Comparison of ENCODE assay signal across 8 mouse cellular contexts in the genomic region with DNA sequence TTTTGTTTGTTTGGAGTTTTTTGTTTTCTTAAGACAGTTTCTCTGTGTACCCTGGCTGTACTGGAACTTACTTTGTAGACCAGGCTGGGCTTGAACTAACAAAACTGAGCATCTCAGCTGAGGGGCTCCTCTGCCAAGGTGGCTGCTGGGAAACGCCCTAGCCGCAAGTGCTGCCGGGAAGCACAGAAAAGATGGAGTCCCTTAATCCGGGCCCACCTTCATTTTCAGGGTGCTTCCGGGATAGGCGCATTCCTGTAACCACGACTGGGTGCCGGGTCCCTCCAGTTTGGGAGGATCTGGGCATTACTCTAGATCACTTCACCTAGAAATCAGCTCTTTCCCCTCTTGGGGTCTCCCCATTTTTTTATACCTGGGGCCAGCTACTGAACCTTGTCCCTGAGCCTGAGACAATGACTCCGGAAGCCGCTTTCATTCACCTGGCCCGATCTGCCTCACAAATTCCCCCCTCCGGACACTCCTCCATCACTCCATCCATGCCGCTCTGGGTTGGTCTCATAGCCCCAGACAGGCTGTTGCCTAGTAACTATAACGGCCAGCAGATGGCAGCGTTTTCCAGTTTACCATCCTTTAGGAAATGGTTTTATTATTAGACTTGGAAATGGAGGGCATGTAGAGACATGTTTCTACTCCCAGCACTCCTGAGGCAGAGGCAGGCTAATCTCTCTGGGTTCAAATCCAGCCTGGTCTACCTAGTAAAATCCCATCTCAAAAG. TPM values are rescaled to one million over a fixed set of nuclear protein-coding genes. Genes with fewer than 3 reads are reported as not detected.
DNase-seq lines count a peak whose midpoint lies in the region; ATAC-seq and TF ChIP-seq lines count a peak whose summit lies in the region.

No protein-coding gene starts in this region.

- 21% methylated on average over 15 of the region's 15 CpGs for WGBS in hindbrain, embryonic 11.5 days
- 20% methylated on average over 15 of the region's 15 CpGs for WGBS in hindbrain, embryonic 16.5 days
- WGBS in heart, postnatal 0 days, result 18% methylated on average over 15 of the region's 15 CpGs

- TF ChIP-seq CTCF in heart, postnatal 0 days (IDR thresholded peaks at IDR 0.05; ENCODE audit: low read depth), result peak; percentile 76

- no peak overlapping the region for H3K9ac ChIP-seq in hindbrain, embryonic 11.5 days (ENCODE audit: low read depth, low read length)
- no peak overlapping the region for H3K9ac ChIP-seq in hindbrain, embryonic 16.5 days (ENCODE audit: low read depth, low read length)
- H3K9ac ChIP-seq in heart, postnatal 0 days (replicated peaks; ENCODE audit: low read depth, low read length), result no peak overlapping the region

- H3K4me2 ChIP-seq in hindbrain, embryonic 11.5 days (replicated peaks; ENCODE audit: low read depth, low read length), result no peak overlapping the region
- H3K4me2 ChIP-seq in hindbrain, embryonic 16.5 days (ENCODE audit: low read length), result no peak overlapping the region
- no peak overlapping the region for H3K4me2 ChIP-seq in heart, postnatal 0 days (ENCODE audit: low read depth, low read length)

- no peaks in the 10 kb centered on the region for H3K9me3 ChIP-seq in hindbrain, embryonic 11.5 days (ENCODE audit: control insufficient read depth, low read length)
- no peaks in the 10 kb centered on the region for H3K9me3 ChIP-seq in hindbrain, embryonic 16.5 days (ENCODE audit: control insufficient read depth, low read length)
- H3K9me3 ChIP-seq in heart, postnatal 0 days (replicated peaks; ENCODE audit: control insufficient read depth, low read length), result no peaks in the 10 kb centered on the region

- no peak overlapping the region for H3K27ac ChIP-seq in hindbrain, embryonic 11.5 days (ENCODE audit: low read depth, low read length)
- no peak overlapping the region for H3K27ac ChIP-seq in hindbrain, embryonic 16.5 days (ENCODE audit: low read depth, low read length)
- no peak overlapping the region for H3K27ac ChIP-seq in heart, postnatal 0 days (ENCODE audit: low read depth)

- H3K4me1 ChIP-seq in hindbrain, embryonic 11.5 days (replicated peaks; ENCODE audit: control insufficient read depth, insufficient read depth, low read length), result 0 out of 2 replicates have a peak, but pooled peaks cover 2% of the 10 kb centered on the region
- H3K4me1 ChIP-seq in hindbrain, embryonic 16.5 days (ENCODE audit: control insufficient read depth, insufficient read depth, low read depth, low read length), result peaks cover 3% of the 10 kb centered on the region; the same call in 1 of the 2 replicates
- H3K4me1 ChIP-seq in heart, postnatal 0 days (ENCODE audit: control insufficient read depth, insufficient read depth), result no peaks in the 10 kb centered on the region

- peak; percentile 78 for DNase-seq in hindbrain, embryonic 11.5 days (ENCODE audit: low spot score)
- peak; percentile 86 for DNase-seq in WW6 (ENCODE audit: low read depth, low spot score)
- DNase-seq in embryo, embryonic 9.5 days (ENCODE audit: extremely low spot score), result peak; percentile 75
- peak; percentile 75 for DNase-seq in heart, postnatal 0 days (ENCODE audit: low spot score)
- DNase-seq in layer of hippocampus, adult 9-10 months (ENCODE audit: low spot score), result peak; percentile 33
- peak; percentile 64 for DNase-seq in lung, postnatal 25 days (ENCODE audit: low spot score)
- DNase-seq in splenic B cell, adult 2 months (ENCODE audit: low read depth, low spot score), result peak; percentile 34

- no peaks in the 10 kb centered on the region for H3K36me3 ChIP-seq in hindbrain, embryonic 11.5 days (ENCODE audit: control insufficient read depth, insufficient read depth, low read length)
- H3K36me3 ChIP-seq in hindbrain, embryonic 16.5 days (ENCODE audit: control insufficient read depth, insufficient read depth, low read length), result no peaks in the 10 kb centered on the region
- H3K36me3 ChIP-seq in heart, postnatal 0 days (replicated peaks; ENCODE audit: control insufficient read depth, insufficient read depth, low read length), result no peaks in the 10 kb centered on the region
- no peaks in the 10 kb centered on the region for H3K36me3 ChIP-seq in splenic B cell, adult 2 months (ENCODE audit: control insufficient read depth, insufficient read depth, low read length, poor library complexity, severe bottlenecking)

- ATAC-seq in hindbrain, embryonic 11.5 days (ENCODE audit: low FRiP score), result peak; percentile 51; the same call in 1 of the 2 replicates
- no peak for ATAC-seq in hindbrain, embryonic 16.5 days
- no peak for ATAC-seq in heart, postnatal 0 days (ENCODE audit: insufficient read depth, low read depth)

- H3K27me3 ChIP-seq in hindbrain, embryonic 11.5 days (ENCODE audit: control insufficient read depth, insufficient read depth, low read length), result no peaks in the 10 kb centered on the region
- no peaks in the 10 kb centered on the region for H3K27me3 ChIP-seq in hindbrain, embryonic 16.5 days (replicated peaks; ENCODE audit: control insufficient read depth, insufficient read depth, low read length)
- no peaks in the 10 kb centered on the region for H3K27me3 ChIP-seq in heart, postnatal 0 days (ENCODE audit: control insufficient read depth, insufficient read depth, low read length)
- no peaks in the 10 kb centered on the region for H3K27me3 ChIP-seq in splenic B cell, adult 2 months (ENCODE audit: control insufficient read depth, insufficient read depth, low read length, poor library complexity, severe bottlenecking)

- H3K4me3 ChIP-seq in hindbrain, embryonic 11.5 days (ENCODE audit: low read depth, low read length), result no peak overlapping the region
- H3K4me3 ChIP-seq in hindbrain, embryonic 16.5 days (ENCODE audit: low read length), result no peak overlapping the region
- no peak overlapping the region for H3K4me3 ChIP-seq in heart, postnatal 0 days (ENCODE audit: low read depth, low read length)

- no peak for TF ChIP-seq EP300 in heart, postnatal 0 days (IDR thresholded peaks at IDR 0.05; ENCODE audit: low read depth)

RNA-seq across cellular contexts. Expression of gene Ccr4, which starts 4.8 kb away (rescaled TPM):
- polyA plus RNA-seq in hindbrain, embryonic 11.5 days (2014; fragmentation: Nextera tagmentation; extraction: Ambion mirVana), result not detected in 2 replicates
- polyA plus RNA-seq in hindbrain, embryonic 16.5 days (2015; fragmentation: Nextera tagmentation; extraction: Ambion mirVana), result not detected in 2 replicates
- total RNA-seq in heart, postnatal 0 days (2014; rRNA removed; ENCODE audit: low replicate concordance), result not detected in 2 replicates
- polyA plus RNA-seq in heart, postnatal 0 days (2015; fragmentation: Nextera tagmentation; extraction: Ambion mirVana), result not detected in 2 replicates

RNA-seq across cellular contexts. Expression of gene C130032M10Rik, which starts 15.5 kb away (rescaled TPM):
- polyA plus RNA-seq in hindbrain, embryonic 11.5 days (2014; fragmentation: Nextera tagmentation; extraction: Ambion mirVana), result not detected in 2 replicates
- not detected in 2 replicates for polyA plus RNA-seq in hindbrain, embryonic 16.5 days (2015; fragmentation: Nextera tagmentation; extraction: Ambion mirVana)
- 5.7 TPM in 1 of 2 replicates, not detected in the other for total RNA-seq in heart, postnatal 0 days (2014; rRNA removed; ENCODE audit: low replicate concordance)
- polyA plus RNA-seq in heart, postnatal 0 days (2015; fragmentation: Nextera tagmentation; extraction: Ambion mirVana), result 0.22 and 0.44 TPM in 2 replicates

Comparison
In these comparisons a context has a peak if more than half of its experiments do, and no peak if none do; other contexts are left out.
1. DNase-seq: peak in every context shown above with its lines; median percentile 86 in WW6; 78 in hindbrain, embryonic 11.5 days; 75 in embryo, embryonic 9.5 days; 75 in heart, postnatal 0 days; 64 in lung, postnatal 25 days; 34 in splenic B cell, adult 2 months; 33 in layer of hippocampus, adult 9-10 months.